In genomic region chr6:127617258-127618025, GRCm38 (mm10) we compare ENCODE assay signal across 8 mouse cellular contexts. TPM values are rescaled to one million over a fixed set of nuclear protein-coding genes. Genes with fewer than 3 reads are reported as not detected.
A peak's percentile ranks its signal among the peaks of the same experiment; 100 is the strongest.
DNase-seq lines count a peak whose midpoint lies in the region; ATAC-seq and TF ChIP-seq lines count a peak whose summit lies in the region.

No protein-coding gene starts in this region.

- H3K36me3 ChIP-seq in forebrain, embryonic 12.5 days (replicated peaks), result no peaks in the 10 kb centered on the region
- no peaks in the 10 kb centered on the region for H3K36me3 ChIP-seq in lung, embryonic 15.5 days

- no peak overlapping the region for H3K27ac ChIP-seq in bone marrow macrophage, adult 2 months (ENCODE audit: insufficient read depth, low read depth, low read length)
- no peak overlapping the region for H3K27ac ChIP-seq in forebrain, embryonic 12.5 days
- peak overlapping the region; percentile 54; the same call in 1 of the 2 replicates for H3K27ac ChIP-seq in lung, embryonic 15.5 days

- no peak for ATAC-seq in forebrain, embryonic 12.5 days (ENCODE audit: low FRiP score)
- ATAC-seq in lung, embryonic 15.5 days (ENCODE audit: borderline replicate concordance, extremely low read depth, low FRiP score, low TSS enrichment), result no peak
- no peak for ATAC-seq in activated CD4-positive, CD25-positive, alpha-beta regulatory T cell, adult 4 months

- peak; percentile 7 for DNase-seq in ovary, postnatal 10 days (ENCODE audit: low spot score)
- no peak for DNase-seq in ovary, adult 18-20 months (ENCODE audit: low spot score)
- peak; percentile 55 for DNase-seq in induced T-regulatory cell, adult 2 months (ENCODE audit: low read depth)
- peak; percentile 51 for DNase-seq in retina, postnatal 7 days (ENCODE audit: low read depth, low spot score)

- H3K9me3 ChIP-seq in forebrain, embryonic 12.5 days, result no peaks in the 10 kb centered on the region
- no peaks in the 10 kb centered on the region for H3K9me3 ChIP-seq in lung, embryonic 15.5 days

- H3K9ac ChIP-seq in forebrain, embryonic 12.5 days, result no peak overlapping the region
- no peak overlapping the region for H3K9ac ChIP-seq in lung, embryonic 15.5 days

- TF ChIP-seq POLR2A in bone marrow macrophage, adult 2 months (IDR thresholded peaks at IDR 0.05; ENCODE audit: borderline replicate concordance, low read depth, low read length), result no peak

- H3K4me1 ChIP-seq in bone marrow macrophage, adult 2 months (ENCODE audit: control insufficient read depth, insufficient read depth, low read length), result no peaks in the 10 kb centered on the region
- H3K4me1 ChIP-seq in forebrain, embryonic 12.5 days, result peaks cover 14% of the 10 kb centered on the region
- H3K4me1 ChIP-seq in lung, embryonic 15.5 days, result peaks cover 32% of the 10 kb centered on the region

- no peak overlapping the region for H3K4me3 ChIP-seq in bone marrow macrophage, adult 2 months (ENCODE audit: insufficient read depth, low read length)
- H3K4me3 ChIP-seq in forebrain, embryonic 12.5 days (replicated peaks), result no peak overlapping the region
- H3K4me3 ChIP-seq in lung, embryonic 15.5 days, result no peak overlapping the region

- no peaks in the 10 kb centered on the region for H3K27me3 ChIP-seq in forebrain, embryonic 12.5 days
- H3K27me3 ChIP-seq in lung, embryonic 15.5 days, result no peaks in the 10 kb centered on the region

- TF ChIP-seq CTCF in bone marrow macrophage, adult 2 months (IDR thresholded peaks at IDR 0.05; ENCODE audit: low read depth, low read length), result 0 out of 2 replicates have a peak, but pooled peaks have one; percentile 25

- WGBS in forebrain, embryonic 12.5 days, result 29% methylated on average over 10 of the region's 10 CpGs
- WGBS in lung, embryonic 15.5 days, result 30% methylated on average over 10 of the region's 10 CpGs

- H3K4me2 ChIP-seq in forebrain, embryonic 12.5 days, result peak overlapping the region; percentile 29; the same call in 1 of the 2 replicates
- H3K4me2 ChIP-seq in lung, embryonic 15.5 days, result peak overlapping the region; percentile 37

RNA-seq across cellular contexts. Expression of gene Cracr2a, which starts 56.3 kb away (rescaled TPM):
- polyA plus RNA-seq in bone marrow macrophage, adult 2 months (2012; ENCODE audit: insufficient read depth, insufficient read length, missing spikeins), result 0.83 and 1.2 TPM in 2 replicates
- 1.1 TPM in 2 replicates for polyA plus RNA-seq in forebrain, embryonic 12.5 days (2016; fragmentation: Nextera tagmentation; extraction: Ambion mirVana)
- 4.5 and 5.0 TPM in 2 replicates for polyA plus RNA-seq in lung, embryonic 15.5 days (2015; fragmentation: Nextera tagmentation; extraction: Ambion mirVana)
- 10 to 100 TPM; 11.2 to 12.3 TPM for polyA plus RNA-seq in activated CD4-positive, CD25-positive, alpha-beta regulatory T cell, adult 4 months (2017; shearing (Covaris generic))
